Mouse (Mus musculus) midbrain, embryonic 12.5 days (tissue): Measurements from ENCODE around the gene Hoxc6. TPM values are rescaled to one million over a fixed set of nuclear protein-coding genes. Genes with fewer than 3 reads are reported as not detected.

Experiments used
- microRNA counts: library from miRNA; unstranded; fragments of <30 nt; microRNA quantifications from one replicate; lab custom pipeline; 2017
- microRNA-seq: library from miRNA; unstranded; fragments of <30 nt; microRNA quantifications from one replicate; pipeline ENCODE4, GENCODE M21; 2017
- polyA plus RNA-seq: library from polyadenylated mRNA; unstranded; fragments of >200 nt; fragmentation: Nextera tagmentation; extraction: Ambion mirVana; gene quantifications from 2 replicates; pipeline ENCODE4 v1.2.1, GENCODE M21; 2016

Gene Hoxc6
- polyA plus RNA-seq, 1 experiment from 2014 or later, result not detected

MicroRNAs within 50 kb of the gene (microRNA counts, 519-probe panel; counts per million panel counts)
- microRNA mmu-miR-615-3p (lab: Ali Mortazavi, UCI), result not detected
- not detected for microRNA mmu-miR-615-5p (lab: Ali Mortazavi, UCI)

Small RNAs within 50 kb of the gene (microRNA-seq; reads per million reads assigned to microRNA genes)
- 1.4 reads per million for gene Mir196a-2
- gene Mir615, result 12.3 reads per million, percentile 29 among the genes with 10 or more reads in this experiment

Other genes with a start within 250 kb of the Hoxc6 start
- 0.23 and 0.24 TPM in 2 replicates for gene Hoxc13, start 77.2 kb upstream of the Hoxc6 start, polyA plus RNA-seq
- not detected in 2 replicates for gene Hoxc12, start 61.5 kb upstream of the Hoxc6 start, polyA plus RNA-seq
- not detected in 2 replicates for gene Hoxc11, start 43.8 kb upstream of the Hoxc6 start, polyA plus RNA-seq
- gene Hoxc10, start 31.5 kb upstream of the Hoxc6 start, polyA plus RNA-seq, result not detected in 2 replicates
- 0.26 TPM in 1 of 2 replicates, not detected in the other for gene Hoxc5, start 30.8 kb upstream of the Hoxc6 start, polyA plus RNA-seq
- gene Hoxc9, start 21.8 kb upstream of the Hoxc6 start, polyA plus RNA-seq, result not detected in 2 replicates
- gene Hoxc8, start 7.7 kb upstream of the Hoxc6 start, polyA plus RNA-seq, result not detected in 2 replicates
- gene Hoxc4, start 20.7 kb downstream of the Hoxc6 start, polyA plus RNA-seq, result 0.09 TPM in 1 of 2 replicates, not detected in the other
- gene Smug1, start 168.8 kb downstream of the Hoxc6 start, polyA plus RNA-seq, result 27.5 and 28.9 TPM in 2 replicates
- 203 and 216 TPM in 2 replicates for gene Cbx5, start 241.6 kb downstream of the Hoxc6 start, polyA plus RNA-seq
- gene Hnrnpa1, start 242.2 kb downstream of the Hoxc6 start, polyA plus RNA-seq, result 1,196 and 1,287 TPM in 2 replicates